Mouse (Mus musculus) ES-Bruce4 (cell line): Measurements from ENCODE around the gene Samd4b. TPM values are rescaled to one million over a fixed set of nuclear protein-coding genes. Genes with fewer than 3 reads are reported as not detected.

Source experiments
- H3K27ac ChIP-seq: 2 replicates; pipeline ENCODE4 v1.5.1; 2012; ENCODE audit warnings: low read length, inconsistent platforms; ENCODE audit not compliant: insufficient read depth
- H3K27me3 ChIP-seq: 2 replicates; pipeline ENCODE4 v1.6.1; 2012; ENCODE audit warnings: mild to moderate bottlenecking, low read length, inconsistent platforms; ENCODE audit not compliant: control insufficient read depth, poor library complexity, insufficient read depth, severe bottlenecking
- H3K36me3 ChIP-seq: 2 replicates; pipeline ENCODE4 v1.6.1; 2012; ENCODE audit warnings: inconsistent platforms, mild to moderate bottlenecking, low read length, moderate library complexity; ENCODE audit not compliant: control insufficient read depth, poor library complexity, insufficient read depth, severe bottlenecking
- H3K4me1 ChIP-seq: one replicate; pipeline ENCODE4 v1.8.1; 2011; ENCODE audit warnings: low read length; ENCODE audit not compliant: control insufficient read depth, insufficient read depth
- H3K4me3 ChIP-seq: 2 replicates; pipeline ENCODE4 v1.5.1; 2011; ENCODE audit warnings: low read depth, mild to moderate bottlenecking, low read length
- H3K9ac ChIP-seq: 2 replicates; pipeline ENCODE4 v1.6.1; 2012; ENCODE audit warnings: low read depth, mild to moderate bottlenecking, inconsistent platforms; ENCODE audit not compliant: poor library complexity, severe bottlenecking
- H3K9me3 ChIP-seq: replicated peaks from 2 replicates; pipeline ENCODE4 v1.6.1; 2012; ENCODE audit warnings: mild to moderate bottlenecking, low read length, inconsistent platforms; ENCODE audit not compliant: control insufficient read depth, poor library complexity, insufficient read depth, severe bottlenecking
- CTCF ChIP-seq: IDR thresholded peaks from one replicate; pipeline ENCODE4 v1.8.1; 2011; ENCODE audit warnings: low read depth, low read length
- EP300 ChIP-seq: IDR thresholded peaks from 2 replicates; pipeline ENCODE4 v1.6.1; 2011; ENCODE audit warnings: low read depth, low read length; ENCODE audit not compliant: insufficient read depth
- POLR2A ChIP-seq: IDR thresholded peaks from one replicate; pipeline ENCODE4 v1.8.1; 2011; ENCODE audit warnings: low read length; ENCODE audit not compliant: insufficient read depth
- polyA plus RNA-seq: library from polyadenylated mRNA; stranded (reverse); fragments of >200 nt; gene quantifications from 2 replicates; pipeline ENCODE4 v1.2.4, GENCODE M21; 2011; ENCODE audit warnings: low read depth; ENCODE audit not compliant: missing spikeins, insufficient read depth, insufficient read length

Samd4b gene
- polyA plus RNA-seq, 1 experiment = 86.0 TPM

- H3K4me1 ChIP-seq = peaks cover 5% of the 10 kb centered on the region
- TF ChIP-seq CTCF (peak; percentile 65), POLR2A (no peak)
- no peaks in the 10 kb centered on the region for H3K27me3 ChIP-seq
- peaks cover 7% of the 10 kb centered on the region; the same call in 1 of the 2 replicates for H3K36me3 ChIP-seq
- H3K27ac ChIP-seq = peak overlapping the region; percentile 39
- H3K9me3 ChIP-seq = no peaks in the 10 kb centered on the region
- H3K4me3 ChIP-seq = peak overlapping the region; percentile 79
- H3K9ac ChIP-seq = peak overlapping the region; percentile 97
Measured at GRCm38 (mm10) chr7:28436271-28436904, 161.6 kb downstream of the Samd4b start.

GRCm38 (mm10) chr7:28435660-28436259 is 162.2 kb downstream of the Samd4b start:
- peaks cover 7% of the 10 kb centered on the region; the same call in 1 of the 2 replicates for H3K36me3 ChIP-seq
- H3K4me1 ChIP-seq = peaks cover under 1% of the 10 kb centered on the region
- TF ChIP-seq EP300 (no peak), CTCF (no peak), POLR2A (no peak)
- peak overlapping the region; percentile 97 for H3K9ac ChIP-seq
- no peaks in the 10 kb centered on the region for H3K9me3 ChIP-seq
- no peak overlapping the region for H3K27ac ChIP-seq
- no peaks in the 10 kb centered on the region for H3K27me3 ChIP-seq
- peak overlapping the region; percentile 82 for H3K4me3 ChIP-seq

- Histone ChIP-seq H3K27me3 (no peaks in the 10 kb centered on the region), H3K4me1 (no peaks in the 10 kb centered on the region), H3K27ac (no peak overlapping the region), H3K9ac (no peak overlapping the region), H3K36me3 (peaks cover 10% of the 10 kb centered on the region), H3K4me3 (no peak overlapping the region), H3K9me3 (no peaks in the 10 kb centered on the region)
- TF ChIP-seq EP300 (no peak), POLR2A (no peak), CTCF (no peak)
Measured at GRCm38 (mm10) chr7:28432252-28432651, 165.7 kb downstream of the Samd4b start.

GRCm38 (mm10) chr7:28430512-28430911 is 167.4 kb downstream of the Samd4b start:
- peaks cover 10% of the 10 kb centered on the region for H3K36me3 ChIP-seq
- TF ChIP-seq CTCF (no peak), EP300 (no peak), POLR2A (no peak)
- no peak overlapping the region for H3K9ac ChIP-seq
- H3K27me3 ChIP-seq = no peaks in the 10 kb centered on the region
- no peak overlapping the region for H3K4me3 ChIP-seq
- no peak overlapping the region for H3K27ac ChIP-seq
- H3K4me1 ChIP-seq = no peaks in the 10 kb centered on the region
- H3K9me3 ChIP-seq = no peaks in the 10 kb centered on the region

- no peaks in the 10 kb centered on the region for H3K9me3 ChIP-seq
- TF ChIP-seq EP300 = no peak
- no peak for TF ChIP-seq POLR2A
- TF ChIP-seq CTCF = no peak
- H3K36me3 ChIP-seq = peaks cover 15% of the 10 kb centered on the region
Measured at GRCm38 (mm10) chr7:28427738-28428137, 170.2 kb downstream of the Samd4b start.

GRCm38 (mm10) chr7:28423018-28423417 is 174.9 kb downstream of the Samd4b start:
- Histone ChIP-seq H3K27me3 (no peaks in the 10 kb centered on the region), H3K4me3 (no peak overlapping the region), H3K36me3 (peaks cover 36% of the 10 kb centered on the region), H3K9ac (no peak overlapping the region), H3K9me3 (no peaks in the 10 kb centered on the region), H3K27ac (no peak overlapping the region), H3K4me1 (peaks cover 3% of the 10 kb centered on the region)
- TF ChIP-seq EP300 (no peak), CTCF (no peak), POLR2A (no peak)

More at GRCm38 (mm10) chr7:28427738-28428137, 170.2 kb downstream of the Samd4b start:
- no peaks in the 10 kb centered on the region for H3K27me3 ChIP-seq
- H3K4me3 ChIP-seq = no peak overlapping the region
- no peak overlapping the region for H3K27ac ChIP-seq
- H3K9ac ChIP-seq = no peak overlapping the region
- H3K4me1 ChIP-seq = no peaks in the 10 kb centered on the region
